Mouse (Mus musculus) kidney, adult 2 months (tissue): ENCODE results near the gene C1qtnf5. TPM values are rescaled to one million over a fixed set of nuclear protein-coding genes. Genes with fewer than 3 reads are reported as not detected.
A peak's percentile ranks its signal among the peaks of the same experiment; 100 is the strongest.

ENCODE experiments used
- DNase-seq: peaks from one replicate; pipeline ENCODE4 v3.0.0; 2021
- H3K27ac ChIP-seq: fragments of 200-500 bp; 2 replicates; pipeline ENCODE4 v1.5.1; 2012; ENCODE audit warnings: low read depth, low read length, control low read depth, inconsistent platforms; ENCODE audit not compliant: insufficient read depth
- H3K27me3 ChIP-seq: fragments of 200-500 bp; replicated peaks from 2 replicates; pipeline ENCODE4 v1.6.1; 2012; ENCODE audit warnings: mild to moderate bottlenecking, moderate library complexity, low read length, inconsistent platforms; ENCODE audit not compliant: control insufficient read depth, insufficient read depth
- H3K36me3 ChIP-seq: fragments of 200-500 bp; 2 replicates; pipeline ENCODE4 v1.6.1; 2012; ENCODE audit warnings: mild to moderate bottlenecking, moderate library complexity, low read length, inconsistent platforms; ENCODE audit not compliant: control insufficient read depth, insufficient read depth
- H3K4me1 ChIP-seq: fragments of 200-500 bp; 2 replicates; pipeline ENCODE4 v1.6.1; 2011; ENCODE audit warnings: low read length; ENCODE audit not compliant: control insufficient read depth, insufficient read depth
- H3K4me3 ChIP-seq: fragments of 200-500 bp; 2 replicates; pipeline ENCODE4 v1.5.1; 2011; ENCODE audit warnings: mild to moderate bottlenecking, low read depth, low read length, control low read depth; ENCODE audit not compliant: insufficient read depth
- CTCF ChIP-seq: fragments of 200-500 bp; conservative IDR thresholded peaks from 2 replicates; pipeline ENCODE4 v1.5.1; 2011; ENCODE audit warnings: low read depth, mild to moderate bottlenecking, control low read depth, low read length, moderate library complexity, mixed read lengths; ENCODE audit not compliant: insufficient read depth, insufficient read length
- POLR2A ChIP-seq: fragments of 200-500 bp; IDR thresholded peaks from one replicate; pipeline ENCODE4 v1.6.1; 2011; ENCODE audit warnings: low read depth, low read length, control low read depth
- WGBS: fragments of 180-500 bp; shearing (Covaris S2); methylation state at CpG from one replicate; pipeline ENCODE4 v1.1.7; 2018; 5-methylcytosine and 5-hydroxymethylcytosine counted together
- polyA plus RNA-seq: library from polyadenylated mRNA; depleted of rRNA; stranded (reverse); fragments of >200 nt; gene quantifications from 2 replicates; pipeline ENCODE4 v1.2.3, GENCODE M21; 2012

C1qtnf5 gene
- polyA plus RNA-seq, 1 experiment: 16.8 TPM

DNA sequence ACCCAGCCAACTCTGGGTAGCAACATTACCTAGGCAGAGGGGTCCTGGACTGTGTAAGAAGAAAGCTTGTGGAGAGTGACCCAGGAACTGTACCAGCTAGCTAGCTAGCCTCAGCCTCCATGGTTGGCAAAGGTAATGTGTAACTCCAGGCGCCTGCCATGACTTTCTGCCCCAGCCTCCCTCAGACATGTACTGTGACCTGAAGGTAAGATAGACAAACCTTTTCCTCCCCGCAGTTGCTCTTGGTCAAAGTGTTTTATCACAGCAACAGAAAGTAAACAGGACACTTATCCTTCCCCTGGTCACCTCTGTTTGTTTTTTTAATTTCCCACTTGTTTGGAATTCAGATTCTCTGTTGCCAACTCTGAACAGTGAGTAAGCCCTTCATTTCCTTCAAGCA lies 7.4 kb downstream of the C1qtnf5 start:
- WGBS: 59% methylated on average over 2 of the region's 2 CpGs
- no peak for TF ChIP-seq CTCF
- TF ChIP-seq POLR2A: no peak
- H3K36me3 ChIP-seq: no peaks in the 10 kb centered on the region
- H3K4me3 ChIP-seq: no peak overlapping the region
- no peaks in the 10 kb centered on the region for H3K27me3 ChIP-seq
- H3K27ac ChIP-seq: peak overlapping the region; percentile 20; the same call in 1 of the 2 replicates
- DNase-seq: peak; percentile 71
- peaks cover 4% of the 10 kb centered on the region; the same call in 1 of the 2 replicates for H3K4me1 ChIP-seq

DNA sequence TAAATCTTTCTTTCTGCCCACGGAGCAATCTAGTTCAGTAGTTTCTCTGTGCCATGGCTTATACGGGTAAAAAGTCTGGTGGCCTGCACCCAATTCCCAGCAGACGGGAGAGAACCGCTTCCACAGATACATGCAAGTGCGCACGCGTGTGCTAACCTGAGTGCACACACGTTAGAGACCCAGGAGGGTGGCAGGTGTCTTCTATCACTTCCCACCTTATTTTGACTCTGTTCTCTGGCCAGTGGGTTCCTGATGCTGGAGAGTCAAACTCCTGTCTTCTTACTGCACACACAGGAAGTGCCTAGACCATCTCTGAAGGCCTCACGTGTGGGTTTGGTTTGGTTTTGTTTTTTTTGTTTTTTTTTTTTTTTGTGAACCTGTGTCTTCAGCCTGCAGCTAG lies 8.6 kb downstream of the C1qtnf5 start:
- 90% methylated on average over 9 of the region's 9 CpGs for WGBS
- TF ChIP-seq CTCF: no peak
- TF ChIP-seq POLR2A: no peak
- DNase-seq: no peak
- Histone ChIP-seq H3K4me1 (peaks cover 4% of the 10 kb centered on the region; the same call in 1 of the 2 replicates), H3K27ac (no peak overlapping the region), H3K27me3 (no peaks in the 10 kb centered on the region), H3K36me3 (no peaks in the 10 kb centered on the region), H3K4me3 (no peak overlapping the region)

- no peak for DNase-seq
- WGBS: 93% methylated on average over 4 of the region's 4 CpGs
- H3K4me1 ChIP-seq: peaks cover 4% of the 10 kb centered on the region; the same call in 1 of the 2 replicates
- no peaks in the 10 kb centered on the region for H3K27me3 ChIP-seq
- H3K36me3 ChIP-seq: no peaks in the 10 kb centered on the region
- no peak overlapping the region for H3K27ac ChIP-seq
- no peak for TF ChIP-seq CTCF
- TF ChIP-seq POLR2A: no peak
- no peak overlapping the region for H3K4me3 ChIP-seq
These were observed 9.1 kb downstream of the C1qtnf5 start for GRCm38 (mm10) chr9:44116182-44116581.

DNA sequence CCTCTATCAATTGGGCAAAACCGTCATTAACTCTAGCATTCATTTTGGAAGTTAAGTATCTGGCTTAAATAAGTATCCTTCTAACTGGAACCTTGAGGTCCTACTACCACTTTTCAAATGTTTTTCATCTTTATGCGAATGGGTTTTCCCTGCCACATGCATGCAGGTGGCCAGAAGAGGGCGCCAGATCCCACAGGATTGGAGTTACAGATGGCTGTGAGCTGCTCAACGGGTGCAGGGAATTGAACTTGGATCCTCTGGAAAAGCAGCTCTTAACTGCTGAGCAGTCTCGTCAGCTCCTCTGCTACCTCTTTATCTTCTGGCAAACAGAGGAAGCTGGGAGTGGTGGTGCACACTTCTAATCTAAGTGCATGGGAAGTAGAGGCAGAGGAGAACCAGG lies 12.0 kb downstream of the C1qtnf5 start:
- no peak overlapping the region for H3K4me3 ChIP-seq
- H3K27me3 ChIP-seq: no peaks in the 10 kb centered on the region
- no peak overlapping the region for H3K27ac ChIP-seq
- H3K36me3 ChIP-seq: no peaks in the 10 kb centered on the region
- peak; percentile 71 for TF ChIP-seq CTCF
- TF ChIP-seq POLR2A: no peak
- peaks cover 4% of the 10 kb centered on the region; the same call in 1 of the 2 replicates for H3K4me1 ChIP-seq
- DNase-seq: no peak
- 67% methylated on average over 5 of the region's 5 CpGs for WGBS

- Histone ChIP-seq H3K4me1 (peaks cover 1% of the 10 kb centered on the region; the same call in 1 of the 2 replicates), H3K36me3 (no peaks in the 10 kb centered on the region), H3K27me3 (no peaks in the 10 kb centered on the region), H3K27ac (no peak overlapping the region), H3K4me3 (no peak overlapping the region)
- no peak for DNase-seq
- WGBS: 73% methylated on average over 8 of the region's 8 CpGs
- TF ChIP-seq POLR2A (no peak), CTCF (no peak)
These were observed 13.0 kb downstream of the C1qtnf5 start for GRCm38 (mm10) chr9:44119948-44120465.

GRCm38 (mm10) chr9:44124317-44124716 lies 17.3 kb downstream of the C1qtnf5 start:
- 67% methylated on average over 6 of the region's 6 CpGs for WGBS
- no peak for TF ChIP-seq POLR2A
- peak; percentile 60 for TF ChIP-seq CTCF
- H3K36me3 ChIP-seq: no peaks in the 10 kb centered on the region
- no peak overlapping the region for H3K4me3 ChIP-seq
- DNase-seq: peak; percentile 52
- no peaks in the 10 kb centered on the region for H3K27me3 ChIP-seq
- H3K4me1 ChIP-seq: peaks cover 16% of the 10 kb centered on the region; the same call in 1 of the 2 replicates
- no peak overlapping the region for H3K27ac ChIP-seq

DNA sequence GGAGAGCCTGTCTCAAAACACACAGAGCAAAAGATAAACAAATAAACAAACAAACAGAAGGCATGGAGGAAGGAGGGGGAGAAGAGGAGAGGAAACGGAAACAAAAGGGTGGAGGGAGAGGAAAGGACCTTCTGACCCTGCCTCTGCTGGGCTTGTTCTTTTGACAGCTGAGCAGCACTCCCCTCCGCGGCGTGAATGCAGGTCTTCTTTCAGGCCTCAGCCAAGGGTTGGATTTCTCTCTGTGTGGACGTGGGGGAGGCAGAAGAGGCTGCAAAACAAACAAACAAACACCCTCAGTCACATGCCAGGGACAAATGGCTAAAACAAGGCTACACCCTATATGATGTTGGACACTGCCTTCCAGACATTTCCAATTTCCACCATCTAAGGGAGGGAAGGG lies 18.0 kb downstream of the C1qtnf5 start:
- WGBS: 20% methylated on average over 5 of the region's 5 CpGs

More for the DNA sequence above, 18.0 kb downstream of the C1qtnf5 start:
- Histone ChIP-seq H3K4me1 (peaks cover 16% of the 10 kb centered on the region; the same call in 1 of the 2 replicates), H3K27ac (no peak overlapping the region; the same call in 1 of the 2 replicates), H3K27me3 (no peaks in the 10 kb centered on the region), H3K36me3 (no peaks in the 10 kb centered on the region), H3K4me3 (no peak overlapping the region)
- DNase-seq: peak; percentile 24
- TF ChIP-seq POLR2A: no peak
- no peak for TF ChIP-seq CTCF
